Mouse (Mus musculus) forebrain, embryonic 10.5 days (tissue): ENCODE measurements around the gene Nosip. TPM values are rescaled to one million over a fixed set of nuclear protein-coding genes. Genes with fewer than 3 reads are reported as not detected.

ENCODE experiments used
- DNase-seq: peaks from one replicate; pipeline ENCODE4 v3.0.0-alpha.2; 2017; ENCODE audit warnings: low spot score; ENCODE audit errors: extremely low spot score
- H3K27ac ChIP-seq: fragments of 300-500 bp; sonication (generic); 2 replicates; pipeline ENCODE4 v1.5.1; 2016; ENCODE audit warnings: mild to moderate bottlenecking
- H3K27me3 ChIP-seq: fragments of 300-500 bp; sonication (generic); 2 replicates; pipeline ENCODE4 v1.6.1; 2016; ENCODE audit warnings: mild to moderate bottlenecking; ENCODE audit not compliant: poor library complexity, severe bottlenecking
- H3K36me3 ChIP-seq: fragments of 300-500 bp; sonication (generic); replicated peaks from 2 replicates; pipeline ENCODE4 v1.6.1; 2016; ENCODE audit warnings: mild to moderate bottlenecking, moderate library complexity
- H3K4me1 ChIP-seq: fragments of 300-500 bp; sonication (generic); 2 replicates; pipeline ENCODE4 v1.6.1; 2016
- H3K4me3 ChIP-seq: fragments of 300-500 bp; sonication (generic); 2 replicates; pipeline ENCODE4 v1.5.1; 2016; ENCODE audit warnings: mild to moderate bottlenecking, moderate library complexity
- H3K9me3 ChIP-seq: fragments of 300-500 bp; sonication (generic); 2 replicates; pipeline ENCODE4 v1.6.1; 2016; ENCODE audit warnings: mild to moderate bottlenecking, moderate library complexity
- WGBS: fragments of 180-500 bp; shearing (Covaris S2); methylation state at CpG from one replicate; pipeline ENCODE4 v1.1.7; 2016; 5-methylcytosine and 5-hydroxymethylcytosine counted together
- polyA plus RNA-seq: library from polyadenylated mRNA; unstranded; fragments of >200 nt; fragmentation: Nextera tagmentation; extraction: Ambion mirVana; gene quantifications from 2 replicates; pipeline ENCODE4 v1.2.1, GENCODE M21; 2016

Nosip gene
- polyA plus RNA-seq, 1 experiment from 2014 or later: 67.6 TPM

DNA sequence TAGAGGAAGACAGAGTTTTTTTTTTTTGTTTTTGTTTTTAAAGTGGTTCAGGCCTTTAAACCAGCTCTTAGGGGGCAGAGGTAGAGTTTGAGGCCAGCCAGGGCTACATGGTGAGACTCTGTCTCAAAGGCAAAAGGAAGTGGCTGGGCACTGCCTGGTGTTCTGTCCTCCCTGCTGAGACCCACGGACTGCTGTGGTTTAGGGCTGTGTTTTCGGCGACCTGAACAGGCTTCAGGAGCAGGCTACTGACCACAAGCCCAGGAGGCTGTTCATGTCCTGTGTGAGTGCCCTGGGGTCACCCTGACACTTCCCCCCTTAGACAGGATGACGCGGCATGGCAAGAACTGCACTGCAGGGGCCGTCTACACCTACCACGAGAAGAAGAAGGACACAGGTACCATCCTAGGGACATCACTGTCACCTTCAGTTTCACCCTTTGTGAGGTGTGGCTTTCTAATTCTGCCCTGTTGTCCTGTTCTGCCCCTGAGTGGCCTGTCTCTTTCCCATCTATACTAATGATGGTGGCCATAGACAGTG is 11.0 kb downstream of the Nosip start:
- no peaks in the 10 kb centered on the region for H3K9me3 ChIP-seq
- no peak overlapping the region for H3K4me3 ChIP-seq
- H3K27me3 ChIP-seq: no peaks in the 10 kb centered on the region
- H3K36me3 ChIP-seq: peaks cover 49% of the 10 kb centered on the region
- H3K4me1 ChIP-seq: no peaks in the 10 kb centered on the region
- H3K27ac ChIP-seq: no peak overlapping the region
- WGBS: 86% methylated on average over 7 of the region's 7 CpGs
- DNase-seq: no peak

DNA sequence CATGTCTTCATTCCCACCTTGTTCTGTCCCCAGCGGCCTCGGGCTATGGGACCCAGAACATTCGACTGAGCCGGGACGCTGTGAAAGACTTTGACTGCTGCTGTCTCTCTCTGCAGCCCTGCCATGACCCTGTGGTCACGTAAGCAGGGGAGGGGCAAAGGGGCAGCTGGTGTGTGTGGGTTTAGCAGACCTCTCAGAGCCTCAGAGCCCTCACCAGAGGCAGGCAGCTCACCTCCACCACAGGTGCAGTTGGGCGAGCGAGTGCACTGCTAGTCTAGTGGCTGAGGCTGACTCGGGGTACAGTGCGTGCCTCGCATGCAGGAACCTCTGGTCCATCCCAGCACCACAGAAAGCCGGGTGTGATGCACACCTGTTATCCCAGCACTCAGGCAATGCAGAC is 11.7 kb downstream of the Nosip start:
- WGBS: 92% methylated on average over 12 of the region's 12 CpGs
- Histone ChIP-seq H3K4me1 (no peaks in the 10 kb centered on the region), H3K27ac (no peak overlapping the region), H3K9me3 (no peaks in the 10 kb centered on the region), H3K27me3 (no peaks in the 10 kb centered on the region), H3K36me3 (peaks cover 49% of the 10 kb centered on the region), H3K4me3 (no peak overlapping the region)
- no peak for DNase-seq

DNA sequence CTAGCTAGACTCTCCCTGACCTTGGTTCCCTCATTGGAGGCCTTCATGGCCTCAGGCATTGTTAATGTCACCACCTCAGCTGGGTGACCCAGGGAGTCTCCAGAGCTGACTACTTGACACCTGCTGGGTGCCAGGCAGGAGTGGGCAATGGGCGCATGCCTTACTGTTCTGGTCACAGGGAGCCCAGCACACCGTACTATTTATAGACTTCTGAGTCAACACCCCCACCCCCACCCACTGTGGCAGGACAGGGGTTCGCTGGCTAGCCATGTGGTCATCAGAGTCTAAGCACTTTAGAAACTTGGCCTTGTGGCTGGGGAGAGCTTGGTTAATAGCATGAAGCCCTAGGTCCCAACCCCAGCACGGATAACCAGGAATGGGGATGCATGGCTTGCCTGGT is 13.2 kb downstream of the Nosip start:
- no peak overlapping the region for H3K4me3 ChIP-seq
- H3K27ac ChIP-seq: no peak overlapping the region
- 92% methylated on average over 4 of the region's 4 CpGs for WGBS
- no peaks in the 10 kb centered on the region for H3K9me3 ChIP-seq
- H3K4me1 ChIP-seq: peaks cover 5% of the 10 kb centered on the region; the same call in 1 of the 2 replicates
- peaks cover 49% of the 10 kb centered on the region for H3K36me3 ChIP-seq
- no peak for DNase-seq
- no peaks in the 10 kb centered on the region for H3K27me3 ChIP-seq

DNA sequence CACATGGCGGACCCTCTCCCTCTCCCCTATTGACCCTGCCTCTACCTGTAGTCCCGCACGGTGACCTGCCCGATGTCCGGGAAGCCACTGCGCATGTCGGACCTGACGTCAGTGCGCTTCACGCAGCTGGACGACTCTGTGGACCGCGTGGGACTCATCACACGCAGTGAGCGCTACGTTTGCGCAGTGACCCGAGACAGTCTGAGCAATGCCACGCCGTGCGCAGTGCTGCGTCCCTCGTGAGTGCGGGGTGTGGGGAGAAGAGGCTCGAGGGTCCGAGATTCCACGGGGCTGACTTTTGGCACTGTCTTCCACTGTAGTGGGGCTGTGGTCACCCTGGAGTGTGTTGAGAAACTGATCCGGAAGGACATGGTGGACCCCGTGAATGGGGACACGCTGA is 14.3 kb downstream of the Nosip start:
- peaks cover 5% of the 10 kb centered on the region; the same call in 1 of the 2 replicates for H3K4me1 ChIP-seq
- H3K27me3 ChIP-seq: no peaks in the 10 kb centered on the region
- H3K36me3 ChIP-seq: peaks cover 49% of the 10 kb centered on the region
- H3K9me3 ChIP-seq: no peaks in the 10 kb centered on the region
- no peak for DNase-seq
- no peak overlapping the region for H3K27ac ChIP-seq
- peak overlapping the region; percentile 10 for H3K4me3 ChIP-seq
- 89% methylated on average over 30 of the region's 30 CpGs for whole genome bisulfite sequencing

DNA sequence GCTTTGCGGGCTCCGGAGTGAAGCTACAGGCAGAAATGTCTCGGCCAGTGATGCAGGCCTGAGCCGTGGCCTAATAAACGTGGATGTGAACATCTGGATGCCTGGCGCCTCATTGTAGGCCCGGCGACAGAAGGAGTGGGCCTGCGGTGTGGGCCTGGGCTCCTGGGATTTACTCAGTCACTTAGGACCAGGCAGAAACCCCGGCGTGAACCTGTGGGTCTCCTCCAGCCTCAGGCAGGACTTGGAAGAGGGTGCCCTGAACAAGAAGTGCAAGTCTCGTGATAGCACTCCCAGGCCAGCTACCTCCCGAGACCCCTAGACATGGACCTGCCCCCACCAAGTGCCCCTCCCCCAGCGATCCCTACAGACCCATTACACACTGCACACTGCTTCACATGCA is 15.1 kb downstream of the Nosip start:
- no peak for DNase-seq
- no peak overlapping the region for H3K4me3 ChIP-seq
- H3K27me3 ChIP-seq: no peaks in the 10 kb centered on the region
- H3K4me1 ChIP-seq: peaks cover 7% of the 10 kb centered on the region; the same call in 1 of the 2 replicates
- H3K36me3 ChIP-seq: peaks cover 50% of the 10 kb centered on the region
- no peaks in the 10 kb centered on the region for H3K9me3 ChIP-seq
- 89% methylated on average over 14 of the region's 14 CpGs for WGBS
- H3K27ac ChIP-seq: no peak overlapping the region

DNA sequence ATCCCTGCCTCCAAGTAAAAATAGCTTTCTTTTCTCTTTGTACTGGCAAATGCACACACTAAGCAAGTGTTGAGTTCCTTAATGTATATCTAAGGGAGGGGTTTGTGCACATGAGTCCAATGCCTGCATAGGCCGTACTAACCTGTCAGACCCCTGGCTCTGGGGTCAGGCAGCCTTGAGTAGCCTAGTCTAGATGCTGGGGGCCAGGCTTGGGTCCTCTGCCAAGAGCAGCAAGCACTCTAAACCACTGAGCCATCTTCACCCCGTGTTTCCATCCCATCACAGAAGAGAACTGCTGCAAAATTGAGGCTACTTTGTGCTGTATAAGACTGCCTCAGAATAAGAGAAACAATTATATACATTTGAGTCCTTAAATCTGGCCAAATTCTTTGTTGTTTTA is 15.6 kb downstream of the Nosip start:
- Histone ChIP-seq H3K4me1 (peaks cover 12% of the 10 kb centered on the region; the same call in 1 of the 2 replicates), H3K4me3 (no peak overlapping the region), H3K36me3 (peaks cover 55% of the 10 kb centered on the region), H3K27me3 (no peaks in the 10 kb centered on the region), H3K9me3 (no peaks in the 10 kb centered on the region), H3K27ac (no peak overlapping the region)
- 88% methylated on average over 2 of the region's 2 CpGs for WGBS
- no peak for DNase-seq

DNA sequence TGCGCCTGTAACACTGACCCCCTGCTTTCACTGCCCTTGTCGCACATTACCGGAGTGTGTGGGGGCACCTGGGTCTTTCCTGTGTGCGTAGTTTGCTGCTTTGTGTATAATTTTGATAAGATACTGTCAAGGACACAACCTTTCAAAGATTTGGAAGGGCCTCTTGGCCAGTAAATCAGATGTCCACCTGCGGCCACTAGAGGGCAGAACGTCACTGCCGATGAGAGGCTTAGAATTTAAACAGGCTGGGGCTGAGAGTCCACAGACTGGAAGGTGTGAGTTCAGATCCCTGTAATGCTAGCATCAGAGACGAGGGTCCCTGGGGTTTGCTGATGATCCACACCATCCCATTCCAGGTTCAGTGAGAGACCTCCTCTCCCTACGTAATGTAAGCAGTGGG is 16.3 kb downstream of the Nosip start:
- peaks cover 13% of the 10 kb centered on the region; the same call in 1 of the 2 replicates for H3K4me1 ChIP-seq
- no peaks in the 10 kb centered on the region for H3K27me3 ChIP-seq
- no peak overlapping the region for H3K27ac ChIP-seq
- peaks cover 58% of the 10 kb centered on the region for H3K36me3 ChIP-seq
- no peaks in the 10 kb centered on the region for H3K9me3 ChIP-seq
- peak; percentile 73 for DNase-seq
- WGBS: 41% methylated on average over 9 of the region's 9 CpGs
- no peak overlapping the region for H3K4me3 ChIP-seq

DNA sequence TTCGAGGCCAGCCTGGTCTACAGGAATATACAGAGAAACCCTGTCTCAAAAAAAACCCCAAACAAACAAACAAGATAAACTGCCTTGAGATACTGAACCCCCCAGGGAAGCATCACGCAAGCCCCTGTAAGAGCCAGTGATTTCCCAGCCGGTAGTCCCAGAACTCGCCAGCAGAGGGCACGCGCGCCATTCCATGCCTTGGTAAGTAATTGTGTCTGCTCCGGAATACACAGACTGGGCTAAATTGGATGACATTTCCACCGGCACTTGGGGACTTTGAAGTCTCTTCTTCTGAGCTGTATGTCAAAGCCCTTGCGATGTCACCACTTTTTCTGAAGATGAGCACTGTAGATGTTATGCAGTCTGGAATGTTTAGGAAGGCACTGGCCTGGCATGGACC is 17.6 kb downstream of the Nosip start:
- peaks cover 56% of the 10 kb centered on the region for H3K36me3 ChIP-seq
- no peaks in the 10 kb centered on the region for H3K9me3 ChIP-seq
- H3K4me3 ChIP-seq: no peak overlapping the region
- WGBS: 3% methylated on average over 10 of the region's 10 CpGs
- peaks cover 13% of the 10 kb centered on the region; the same call in 1 of the 2 replicates for H3K4me1 ChIP-seq
- DNase-seq: peak; percentile 88
- no peak overlapping the region for H3K27ac ChIP-seq
- H3K27me3 ChIP-seq: no peaks in the 10 kb centered on the region

DNA sequence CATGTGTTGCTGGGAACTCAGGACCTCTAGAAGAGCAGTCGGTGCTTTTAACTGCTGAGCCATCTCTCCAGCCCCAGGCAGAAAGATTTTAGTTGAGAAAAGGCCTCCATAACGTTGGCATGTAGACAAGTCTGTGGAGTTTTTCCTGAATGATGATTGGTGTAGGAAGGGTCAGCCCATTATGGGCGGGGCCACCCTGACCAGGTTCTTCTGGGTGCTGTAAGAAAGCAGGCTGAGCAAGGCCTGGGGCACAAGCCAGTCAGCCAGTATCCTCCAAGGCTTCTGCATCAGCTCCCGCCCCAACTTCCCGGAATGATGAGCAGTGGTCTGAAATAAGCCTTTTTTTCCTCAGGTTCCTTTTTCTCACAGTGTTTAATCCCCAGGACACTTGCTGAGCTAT is 18.8 kb downstream of the Nosip start:
- no peak overlapping the region for H3K27ac ChIP-seq
- no peaks in the 10 kb centered on the region for H3K9me3 ChIP-seq
- H3K27me3 ChIP-seq: no peaks in the 10 kb centered on the region
- peaks cover 13% of the 10 kb centered on the region; the same call in 1 of the 2 replicates for H3K4me1 ChIP-seq
- DNase-seq: no peak
- H3K4me3 ChIP-seq: no peak overlapping the region
- WGBS: 40% methylated on average over 5 of the region's 5 CpGs
- H3K36me3 ChIP-seq: peaks cover 55% of the 10 kb centered on the region

DNA sequence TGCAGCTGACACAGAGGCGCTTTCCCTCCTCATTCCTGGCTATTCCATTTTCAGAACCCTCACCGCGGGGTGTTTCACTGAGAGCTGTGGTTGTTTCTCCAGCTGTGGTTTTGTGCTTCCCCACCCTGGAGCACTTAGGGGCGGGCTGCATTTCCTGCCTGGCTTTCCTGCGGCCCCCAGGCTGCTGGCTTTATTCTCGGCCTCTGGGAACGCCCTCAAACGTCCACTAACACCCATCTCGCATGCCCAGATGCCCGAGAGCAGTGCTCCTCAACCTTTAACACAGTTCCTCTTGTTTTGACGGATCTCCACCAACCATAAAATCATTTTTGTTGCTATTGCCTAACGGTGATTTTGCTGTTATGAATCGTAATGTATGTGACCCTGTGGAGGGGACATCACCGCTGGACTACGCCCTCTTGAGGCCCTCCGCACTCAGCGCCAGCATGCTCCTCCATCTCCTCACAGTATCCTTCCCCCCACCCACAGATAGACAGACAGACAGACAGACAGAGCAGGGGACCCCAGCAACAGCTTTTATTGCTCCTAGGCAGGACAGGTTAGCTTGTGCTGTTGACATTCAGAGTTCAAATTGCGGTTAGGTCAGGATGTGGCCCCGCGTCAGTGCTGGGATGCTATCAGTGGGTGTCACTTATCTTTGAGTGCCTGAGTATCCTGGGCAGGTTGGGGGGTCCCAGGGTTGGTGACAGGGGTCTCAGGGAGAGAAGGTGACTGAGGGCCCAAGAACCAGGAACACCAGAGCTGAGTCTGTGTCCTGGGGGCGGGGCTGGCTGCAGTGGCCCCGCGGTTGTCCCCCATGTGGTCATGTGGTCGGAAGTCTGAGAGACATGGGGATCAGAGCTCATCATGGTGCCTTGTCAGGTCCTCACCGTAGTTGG is 20.4 kb downstream of the Nosip start:
- peaks cover 55% of the 10 kb centered on the region for H3K36me3 ChIP-seq
- no peak overlapping the region for H3K4me3 ChIP-seq
- DNase-seq: no peak
- H3K27me3 ChIP-seq: no peaks in the 10 kb centered on the region
- H3K4me1 ChIP-seq: peaks cover 13% of the 10 kb centered on the region; the same call in 1 of the 2 replicates
- WGBS: 75% methylated on average over 25 of the region's 25 CpGs
- H3K9me3 ChIP-seq: no peaks in the 10 kb centered on the region
- 0 out of 2 replicates have a peak overlapping the region, but pooled peaks have one; percentile 26 for H3K27ac ChIP-seq

DNA sequence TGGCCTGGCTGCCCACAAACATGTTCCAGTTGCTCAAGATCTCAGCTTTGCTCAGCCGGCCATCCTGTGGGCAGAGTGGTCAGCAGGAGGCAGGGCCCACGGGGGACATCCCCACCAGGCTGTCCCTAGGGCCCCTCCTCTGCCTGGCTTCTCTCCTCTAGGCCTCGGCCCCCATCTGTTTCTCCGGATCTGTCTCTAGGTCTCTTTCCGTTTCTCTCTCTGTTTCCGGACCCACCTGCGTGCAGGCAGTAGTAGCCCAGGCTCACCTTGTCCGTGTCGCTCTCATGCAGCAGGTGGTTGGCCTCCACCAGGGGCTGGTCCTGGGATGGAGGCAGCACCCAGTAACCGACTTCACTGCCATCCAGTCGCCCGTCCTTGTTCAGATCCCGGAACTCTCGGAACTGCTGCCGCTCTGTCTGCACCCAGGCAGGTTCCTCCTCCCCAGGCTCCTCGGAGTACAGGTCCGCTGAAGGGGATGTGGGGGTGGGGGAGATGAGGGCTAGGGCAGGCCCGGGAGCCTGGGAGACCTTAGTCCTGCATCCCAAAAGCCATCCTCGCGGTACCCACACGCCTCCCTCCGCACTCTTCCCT is 21.2 kb downstream of the Nosip start:
- Histone ChIP-seq H3K36me3 (peaks cover 59% of the 10 kb centered on the region), H3K27ac (0 out of 2 replicates have a peak overlapping the region, but pooled peaks have one; percentile 26), H3K4me3 (0 out of 2 replicates have a peak overlapping the region, but pooled peaks have one; percentile 2), H3K4me1 (peaks cover 13% of the 10 kb centered on the region; the same call in 1 of the 2 replicates), H3K27me3 (no peaks in the 10 kb centered on the region), H3K9me3 (no peaks in the 10 kb centered on the region)
- WGBS: 91% methylated on average over 22 of the region's 22 CpGs
- DNase-seq: no peak

DNA sequence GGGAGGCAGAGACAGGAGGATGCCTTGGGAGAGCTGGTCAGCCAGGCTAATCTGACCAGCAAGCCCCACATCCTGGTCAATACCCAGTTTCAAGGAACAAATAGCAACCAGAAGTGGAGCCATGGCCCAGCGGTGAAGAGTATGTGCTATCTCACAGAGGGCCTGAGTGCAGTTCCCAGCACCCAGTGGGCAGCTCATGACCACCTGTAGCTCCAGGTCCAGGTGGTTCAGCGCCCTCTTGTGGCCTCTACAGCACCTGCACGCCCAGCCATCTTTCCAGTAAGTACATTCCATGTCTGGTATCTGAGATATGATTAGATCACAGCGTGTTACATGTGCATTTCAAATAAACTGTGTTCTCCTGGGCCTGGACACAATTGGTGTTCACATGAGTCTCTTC is 23.9 kb downstream of the Nosip start:
- Histone ChIP-seq H3K4me1 (peaks cover 17% of the 10 kb centered on the region), H3K27me3 (peaks cover 1% of the 10 kb centered on the region; the same call in 1 of the 2 replicates), H3K36me3 (peaks cover 72% of the 10 kb centered on the region), H3K9me3 (no peaks in the 10 kb centered on the region), H3K4me3 (no peak overlapping the region), H3K27ac (no peak overlapping the region)
- DNase-seq: no peak
- 73% methylated on average over 4 of the region's 4 CpGs for WGBS

DNA sequence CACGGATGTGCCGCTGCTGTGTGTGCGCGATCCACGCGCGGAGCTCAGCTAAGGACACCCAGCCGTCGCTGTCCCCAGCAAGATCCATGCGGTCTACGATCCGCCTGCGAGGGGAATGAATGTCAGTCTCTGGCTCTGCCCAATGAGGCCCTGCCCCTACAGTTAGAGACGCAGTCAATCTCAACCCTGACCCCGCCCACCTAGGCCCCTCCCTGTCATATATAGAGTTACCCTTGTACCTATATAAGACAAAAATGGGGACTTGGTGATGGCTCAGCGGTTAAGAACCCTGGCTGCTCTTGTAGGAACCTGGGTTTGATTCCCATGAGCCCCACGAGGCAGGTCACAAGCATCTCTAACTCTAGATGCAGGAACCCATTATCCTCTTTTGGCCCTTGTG is 26.4 kb downstream of the Nosip start:
- no peak for DNase-seq
- no peak overlapping the region for H3K27ac ChIP-seq
- H3K4me3 ChIP-seq: no peak overlapping the region
- H3K9me3 ChIP-seq: no peaks in the 10 kb centered on the region
- peaks cover 35% of the 10 kb centered on the region for H3K4me1 ChIP-seq
- peaks cover 5% of the 10 kb centered on the region; the same call in 1 of the 2 replicates for H3K27me3 ChIP-seq
- H3K36me3 ChIP-seq: peaks cover 58% of the 10 kb centered on the region
- WGBS: 91% methylated on average over 17 of the region's 17 CpGs
